Mouse (Mus musculus): ENCODE measurements around the gene Tnk2.

DNA sequence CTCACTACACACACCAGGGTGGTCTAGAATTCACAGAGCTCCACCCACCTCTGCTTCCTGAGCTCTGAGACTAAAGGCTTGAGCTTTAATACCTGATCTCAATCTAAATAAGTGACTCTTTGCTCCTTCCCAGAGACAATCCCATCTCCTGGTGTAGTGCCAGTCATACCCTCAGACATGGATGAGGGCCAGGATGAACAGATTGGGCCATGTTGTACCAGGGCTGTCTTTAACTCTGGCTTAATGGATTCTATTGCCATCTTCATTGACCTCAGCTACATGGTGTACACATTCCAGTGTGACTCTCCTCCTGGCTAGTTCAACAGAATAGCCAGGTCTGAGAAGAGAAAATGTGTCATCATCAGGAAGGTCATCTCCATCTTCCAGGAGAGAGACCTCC lies 82.8 kb downstream of the Tnk2 start:
- no peak for TF ChIP-seq POLR2A (IDR thresholded peaks at IDR 0.05; ENCODE audit: low read depth, low read length)
- no peak for TF ChIP-seq CTCF (conservative IDR thresholded peaks at IDR 0.05; ENCODE audit: insufficient read depth, insufficient read length, low read depth, low read length)
